ENCODE assay signal across 22 mouse cellular contexts in the genomic region with DNA sequence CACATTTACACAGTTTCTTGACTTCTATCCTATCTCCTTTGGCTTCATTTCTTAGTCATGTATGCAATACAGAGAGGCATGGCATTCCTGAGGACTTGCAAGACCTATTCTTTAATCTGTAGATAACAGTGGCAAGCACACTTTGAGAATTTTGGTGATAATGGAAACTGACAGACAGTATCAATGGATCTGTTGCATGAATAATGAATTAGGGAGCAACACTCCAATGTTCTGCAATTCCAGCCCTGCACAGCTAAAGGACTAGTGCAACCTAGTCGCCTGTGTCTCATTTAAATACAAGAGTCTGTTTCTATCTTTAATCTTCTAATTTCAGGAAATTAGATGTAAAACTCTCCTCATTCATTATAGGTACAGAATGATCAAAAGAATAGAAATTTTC.
DNase-seq lines count a peak whose midpoint lies in the region; ATAC-seq and TF ChIP-seq lines count a peak whose summit lies in the region.
"Had no signal": no experiment of that assay in that cellular context is flagged by ENCODE, and none has a peak within 500 bp of the region (broad histone marks: within the 10 kb centered on the region; RNA-seq: fewer than 3 reads in every experiment).

No protein-coding gene starts in this region.

- H3K27ac ChIP-seq in forebrain, embryonic 13.5 days, result no peak overlapping the region
- H3K27ac ChIP-seq in forebrain, embryonic 16.5 days (ENCODE audit: low read length), result no peak overlapping the region
- H3K27ac ChIP-seq in midbrain, embryonic 13.5 days, result no peak overlapping the region
- no peak overlapping the region for H3K27ac ChIP-seq in midbrain, embryonic 11.5 days (ENCODE audit: low read depth, low read length)
- no peak overlapping the region for H3K27ac ChIP-seq in midbrain, embryonic 16.5 days (ENCODE audit: low read length)
- H3K27ac ChIP-seq: embryonic facial prominence, embryonic 12.5 days; embryonic facial prominence, embryonic 15.5 days; forebrain, embryonic 15.5 days; heart, adult 2 months; heart, embryonic 10.5 days; hindbrain, embryonic 12.5 days; hindbrain, postnatal 0 days had no signal

- no peaks in the 10 kb centered on the region for H3K9me3 ChIP-seq in forebrain, embryonic 13.5 days (replicated peaks)
- H3K9me3 ChIP-seq in forebrain, embryonic 16.5 days (ENCODE audit: control insufficient read depth, low read length), result no peaks in the 10 kb centered on the region
- H3K9me3 ChIP-seq in midbrain, embryonic 13.5 days, result no peaks in the 10 kb centered on the region
- no peaks in the 10 kb centered on the region for H3K9me3 ChIP-seq in midbrain, embryonic 11.5 days (ENCODE audit: control insufficient read depth, low read length)
- no peaks in the 10 kb centered on the region for H3K9me3 ChIP-seq in midbrain, embryonic 16.5 days (replicated peaks; ENCODE audit: control insufficient read depth, low read length, poor library complexity, severe bottlenecking)
- H3K9me3 ChIP-seq: embryonic facial prominence, embryonic 12.5 days; embryonic facial prominence, embryonic 15.5 days; forebrain, embryonic 15.5 days; heart, embryonic 10.5 days; hindbrain, embryonic 12.5 days had no signal

- H3K4me3 ChIP-seq in forebrain, embryonic 13.5 days, result no peak overlapping the region
- no peak overlapping the region for H3K4me3 ChIP-seq in forebrain, embryonic 16.5 days (replicated peaks; ENCODE audit: low read length)
- H3K4me3 ChIP-seq in midbrain, embryonic 13.5 days (replicated peaks), result no peak overlapping the region
- no peak overlapping the region for H3K4me3 ChIP-seq in midbrain, embryonic 11.5 days (ENCODE audit: low read depth, low read length)
- H3K4me3 ChIP-seq in midbrain, embryonic 16.5 days (ENCODE audit: low read depth, low read length), result no peak overlapping the region
- H3K4me3 ChIP-seq in lung, adult 2 months (replicated peaks; ENCODE audit: extremely low read depth, low read depth, low read length), result no peak overlapping the region
- H3K4me3 ChIP-seq: embryonic facial prominence, embryonic 12.5 days; embryonic facial prominence, embryonic 15.5 days; forebrain, embryonic 15.5 days; heart, adult 2 months; heart, embryonic 10.5 days; hindbrain, embryonic 12.5 days had no signal

- TF ChIP-seq POLR2A in lung, adult 2 months (IDR thresholded peaks at IDR 0.05; ENCODE audit: borderline replicate concordance, extremely low read depth, low read depth, low read length), result no peak

- ATAC-seq in forebrain, embryonic 13.5 days, result 0 out of 2 replicates have a peak, but pooled peaks have one; percentile 33
- no peak for ATAC-seq in forebrain, embryonic 16.5 days
- peak; percentile 73 for ATAC-seq in midbrain, embryonic 13.5 days
- ATAC-seq in midbrain, embryonic 11.5 days (ENCODE audit: low FRiP score), result no peak
- peak; percentile 67; the same call in 1 of the 2 replicates for ATAC-seq in midbrain, embryonic 16.5 days
- ATAC-seq: activated CD4-positive, CD25-positive, alpha-beta regulatory T cell, adult 4 months; forebrain, embryonic 15.5 days; hindbrain, postnatal 0 days had no signal

- no peaks in the 10 kb centered on the region for H3K4me1 ChIP-seq in forebrain, embryonic 13.5 days
- H3K4me1 ChIP-seq in forebrain, embryonic 16.5 days (replicated peaks; ENCODE audit: control insufficient read depth, insufficient read depth, low read length), result no peaks in the 10 kb centered on the region
- 0 out of 2 replicates have a peak, but pooled peaks cover 3% of the 10 kb centered on the region for H3K4me1 ChIP-seq in midbrain, embryonic 13.5 days (replicated peaks)
- no peaks in the 10 kb centered on the region for H3K4me1 ChIP-seq in midbrain, embryonic 11.5 days (ENCODE audit: control insufficient read depth, insufficient read depth, low read length)
- H3K4me1 ChIP-seq in midbrain, embryonic 16.5 days (ENCODE audit: control insufficient read depth, insufficient read depth, low read length), result no peaks in the 10 kb centered on the region
- no peaks in the 10 kb centered on the region for H3K4me1 ChIP-seq in lung, adult 2 months (ENCODE audit: control insufficient read depth, insufficient read depth, low read length)
- H3K4me1 ChIP-seq: embryonic facial prominence, embryonic 12.5 days; embryonic facial prominence, embryonic 15.5 days; forebrain, embryonic 15.5 days; heart, embryonic 10.5 days; hindbrain, embryonic 12.5 days had no signal

- TF ChIP-seq CTCF in lung, adult 2 months (IDR thresholded peaks at IDR 0.05; ENCODE audit: insufficient read depth, low read length), result no peak

- DNase-seq in midbrain, embryonic 11.5 days (ENCODE audit: low spot score, missing footprints), result no peak
- no peak for DNase-seq in lung, adult 2 months
- DNase-seq in urinary bladder, postnatal 14 days (ENCODE audit: low spot score), result no peak
- DNase-seq: adrenal gland, adult 8-10 months; adrenal gland, postnatal 25 days; cerebellum, adult 2 months; cerebellum, adult 9-11 months; cerebellum, postnatal 25 days; gastrocnemius, postnatal 10 days; gastrocnemius, postnatal 36 days; heart, adult 2 months had no signal

- no peaks in the 10 kb centered on the region for H3K27me3 ChIP-seq in forebrain, embryonic 13.5 days
- H3K27me3 ChIP-seq in forebrain, embryonic 16.5 days (replicated peaks; ENCODE audit: control insufficient read depth, insufficient read depth, low read length), result no peaks in the 10 kb centered on the region
- H3K27me3 ChIP-seq in midbrain, embryonic 13.5 days, result no peaks in the 10 kb centered on the region
- H3K27me3 ChIP-seq in midbrain, embryonic 11.5 days (ENCODE audit: control insufficient read depth, insufficient read depth, low read length), result no peaks in the 10 kb centered on the region
- no peaks in the 10 kb centered on the region for H3K27me3 ChIP-seq in midbrain, embryonic 16.5 days (ENCODE audit: control insufficient read depth, insufficient read depth, low read depth, low read length)
- H3K27me3 ChIP-seq: embryonic facial prominence, embryonic 12.5 days; embryonic facial prominence, embryonic 15.5 days; forebrain, embryonic 15.5 days; hindbrain, embryonic 12.5 days had no signal

- no peak overlapping the region for H3K9ac ChIP-seq in forebrain, embryonic 13.5 days
- H3K9ac ChIP-seq in forebrain, embryonic 16.5 days (replicated peaks; ENCODE audit: low read depth, low read length), result no peak overlapping the region
- no peak overlapping the region for H3K9ac ChIP-seq in midbrain, embryonic 13.5 days (replicated peaks)
- no peak overlapping the region for H3K9ac ChIP-seq in midbrain, embryonic 11.5 days (ENCODE audit: low read length)
- no peak overlapping the region for H3K9ac ChIP-seq in midbrain, embryonic 16.5 days (ENCODE audit: low read depth, low read length)
- H3K9ac ChIP-seq: embryonic facial prominence, embryonic 12.5 days; embryonic facial prominence, embryonic 15.5 days; forebrain, embryonic 15.5 days; hindbrain, embryonic 12.5 days had no signal

- WGBS in forebrain, embryonic 13.5 days, result 29% methylated on average over 1 of the region's 1 CpGs
- 24% methylated on average over 1 of the region's 1 CpGs for WGBS in forebrain, embryonic 16.5 days
- 40% methylated on average over 1 of the region's 1 CpGs for whole genome bisulfite sequencing in midbrain, embryonic 13.5 days
- 55% methylated on average over 1 of the region's 1 CpGs for WGBS in midbrain, embryonic 11.5 days
- 16% methylated on average over 1 of the region's 1 CpGs for WGBS in midbrain, embryonic 16.5 days
- WGBS in lung, adult 2 months, result 69% methylated on average over 1 of the region's 1 CpGs

- no peak overlapping the region for H3K4me2 ChIP-seq in forebrain, embryonic 13.5 days
- no peak overlapping the region for H3K4me2 ChIP-seq in forebrain, embryonic 16.5 days (ENCODE audit: low read length)
- no peak overlapping the region for H3K4me2 ChIP-seq in midbrain, embryonic 13.5 days (replicated peaks)
- no peak overlapping the region for H3K4me2 ChIP-seq in midbrain, embryonic 11.5 days
- H3K4me2 ChIP-seq in midbrain, embryonic 16.5 days (ENCODE audit: low read length), result no peak overlapping the region
- H3K4me2 ChIP-seq: embryonic facial prominence, embryonic 12.5 days; embryonic facial prominence, embryonic 15.5 days; forebrain, embryonic 15.5 days; hindbrain, embryonic 12.5 days had no signal

- no peaks in the 10 kb centered on the region for H3K36me3 ChIP-seq in forebrain, embryonic 13.5 days (ENCODE audit: poor library complexity, severe bottlenecking)
- H3K36me3 ChIP-seq in forebrain, embryonic 16.5 days (ENCODE audit: control insufficient read depth, insufficient read depth), result no peaks in the 10 kb centered on the region
- H3K36me3 ChIP-seq in midbrain, embryonic 13.5 days, result no peaks in the 10 kb centered on the region
- H3K36me3 ChIP-seq in midbrain, embryonic 11.5 days (ENCODE audit: control insufficient read depth, insufficient read depth, low read length), result no peaks in the 10 kb centered on the region
- no peaks in the 10 kb centered on the region for H3K36me3 ChIP-seq in midbrain, embryonic 16.5 days (ENCODE audit: control insufficient read depth, insufficient read depth, low read length)
- H3K36me3 ChIP-seq: embryonic facial prominence, embryonic 12.5 days; embryonic facial prominence, embryonic 15.5 days; forebrain, embryonic 15.5 days; heart, embryonic 10.5 days; hindbrain, embryonic 12.5 days had no signal

Comparison
In these comparisons a context has a peak if more than half of its experiments do, and no peak if none do; other contexts are left out.
1. ATAC-seq: peak in forebrain, embryonic 13.5 days (single experiment), midbrain, embryonic 13.5 days (single experiment) and midbrain, embryonic 16.5 days (single experiment); none in forebrain, embryonic 16.5 days (single experiment) and midbrain, embryonic 11.5 days (single experiment).